ENCODE assay signal across 9 mouse cellular contexts in genomic region chr5:149861489-149861962, GRCm38 (mm10).
DNase-seq lines count a peak whose midpoint lies in the region; ATAC-seq lines count a peak whose summit lies in the region.
"Had no signal": no experiment of that assay in that cellular context is flagged by ENCODE, and none has a peak within 500 bp of the region (broad histone marks: within the 10 kb centered on the region; RNA-seq: fewer than 3 reads in every experiment).

No protein-coding gene starts in this region.

- 49% methylated on average over 4 of the region's 4 CpGs for WGBS in liver, embryonic 11.5 days
- 49% methylated on average over 4 of the region's 4 CpGs for WGBS in intestine, embryonic 14.5 days
- 56% methylated on average over 4 of the region's 4 CpGs for WGBS in midbrain, embryonic 12.5 days

- no peak overlapping the region for H3K27ac ChIP-seq in liver, embryonic 11.5 days (ENCODE audit: low read depth, low read length)
- no peak overlapping the region for H3K27ac ChIP-seq in intestine, embryonic 14.5 days (ENCODE audit: low read depth)
- no peak overlapping the region for H3K27ac ChIP-seq in midbrain, embryonic 12.5 days (replicated peaks)

- no peaks in the 10 kb centered on the region for H3K9me3 ChIP-seq in liver, embryonic 11.5 days (ENCODE audit: control insufficient read depth, low read length)
- no peaks in the 10 kb centered on the region for H3K9me3 ChIP-seq in intestine, embryonic 14.5 days (ENCODE audit: control insufficient read depth, low read length)
- no peaks in the 10 kb centered on the region for H3K9me3 ChIP-seq in midbrain, embryonic 12.5 days
- H3K9me3 ChIP-seq: megakaryocyte, embryonic 14.5 days had no signal

- H3K9ac ChIP-seq in liver, embryonic 11.5 days (ENCODE audit: low read depth, low read length) = no peak overlapping the region
- no peak overlapping the region for H3K9ac ChIP-seq in intestine, embryonic 14.5 days (ENCODE audit: low read length)
- H3K9ac ChIP-seq in midbrain, embryonic 12.5 days (replicated peaks) = no peak overlapping the region

- no peaks in the 10 kb centered on the region for H3K27me3 ChIP-seq in liver, embryonic 11.5 days (replicated peaks; ENCODE audit: control insufficient read depth, insufficient read depth, low read length)
- H3K27me3 ChIP-seq in intestine, embryonic 14.5 days (replicated peaks; ENCODE audit: control insufficient read depth, insufficient read depth, low read length) = no peaks in the 10 kb centered on the region
- H3K27me3 ChIP-seq in midbrain, embryonic 12.5 days = peaks cover 3% of the 10 kb centered on the region; the same call in 1 of the 2 replicates
- H3K27me3 ChIP-seq: megakaryocyte, embryonic 14.5 days had no signal

- intact Hi-C loops in left cerebral cortex, postnatal 14 days (cut with DNase I) = loop anchor here (2.0 to 10.0 kb wide), 2 partner anchors 123 to 159 kb away; no protein-coding TSS in a partner anchor

- no peak; the same call in 1 of the 2 replicates for ATAC-seq in liver, embryonic 11.5 days (replicated peaks; ENCODE audit: low FRiP score)
- peak; percentile 72; the same call in 1 of the 2 replicates for ATAC-seq in intestine, embryonic 14.5 days (replicated peaks; ENCODE audit: low FRiP score, low TSS enrichment, low read depth)
- ATAC-seq in midbrain, embryonic 12.5 days (ENCODE audit: low FRiP score, low read depth) = peak; percentile 63

- no peaks in the 10 kb centered on the region for H3K36me3 ChIP-seq in liver, embryonic 11.5 days (ENCODE audit: control insufficient read depth, insufficient read depth, low read length)
- no peaks in the 10 kb centered on the region for H3K36me3 ChIP-seq in intestine, embryonic 14.5 days (ENCODE audit: control insufficient read depth, insufficient read depth, low read length)
- no peaks in the 10 kb centered on the region for H3K36me3 ChIP-seq in midbrain, embryonic 12.5 days

- no peak overlapping the region for H3K4me2 ChIP-seq in liver, embryonic 11.5 days
- H3K4me2 ChIP-seq in intestine, embryonic 14.5 days (ENCODE audit: low read length) = no peak overlapping the region
- H3K4me2 ChIP-seq in midbrain, embryonic 12.5 days (replicated peaks) = no peak overlapping the region

- H3K4me3 ChIP-seq in liver, embryonic 11.5 days (ENCODE audit: low read depth, low read length) = no peak overlapping the region
- H3K4me3 ChIP-seq in intestine, embryonic 14.5 days (ENCODE audit: low read depth, low read length) = no peak overlapping the region
- H3K4me3 ChIP-seq in midbrain, embryonic 12.5 days = no peak overlapping the region
- H3K4me3 ChIP-seq: megakaryocyte, embryonic 14.5 days had no signal

- H3K4me1 ChIP-seq in liver, embryonic 11.5 days (replicated peaks; ENCODE audit: control insufficient read depth, insufficient read depth, low read length) = no peaks in the 10 kb centered on the region
- no peaks in the 10 kb centered on the region for H3K4me1 ChIP-seq in intestine, embryonic 14.5 days (replicated peaks; ENCODE audit: control insufficient read depth, insufficient read depth, low read length)
- no peaks in the 10 kb centered on the region for H3K4me1 ChIP-seq in midbrain, embryonic 12.5 days
- H3K4me1 ChIP-seq: megakaryocyte, embryonic 14.5 days had no signal

- DNase-seq in liver = peak; percentile 45
- no peak for DNase-seq in liver, embryonic 11.5 days (ENCODE audit: low spot score)
- DNase-seq in cerebellum, postnatal 14 days = peak; percentile 70 to 79
- peak; percentile 56 to 66 for DNase-seq in frontal cortex, postnatal 36 days (ENCODE audit: low spot score in 2 of 2)
- DNase-seq in intestine, embryonic 14.5 days (ENCODE audit: low spot score) = peak; percentile 74
- DNase-seq in left cerebral cortex, postnatal 14 days (ENCODE audit: low spot score in 2 of 2) = peak; percentile 62 to 74
- DNase-seq in urinary bladder, postnatal 36 days (ENCODE audit: low spot score in 2 of 2) = peak; percentile 11 to 39
